Mouse (Mus musculus) ES-CJ7 (cell line): ENCODE data around the gene Plxnb1.
A peak's percentile ranks its signal among the peaks of the same experiment; 100 is the strongest.

Experiments used
- DNase-seq: peaks from one replicate; pipeline ENCODE4 v3.0.0; 2011; ENCODE audit warnings: low read depth, low spot score

Gene Plxnb1

DNA sequence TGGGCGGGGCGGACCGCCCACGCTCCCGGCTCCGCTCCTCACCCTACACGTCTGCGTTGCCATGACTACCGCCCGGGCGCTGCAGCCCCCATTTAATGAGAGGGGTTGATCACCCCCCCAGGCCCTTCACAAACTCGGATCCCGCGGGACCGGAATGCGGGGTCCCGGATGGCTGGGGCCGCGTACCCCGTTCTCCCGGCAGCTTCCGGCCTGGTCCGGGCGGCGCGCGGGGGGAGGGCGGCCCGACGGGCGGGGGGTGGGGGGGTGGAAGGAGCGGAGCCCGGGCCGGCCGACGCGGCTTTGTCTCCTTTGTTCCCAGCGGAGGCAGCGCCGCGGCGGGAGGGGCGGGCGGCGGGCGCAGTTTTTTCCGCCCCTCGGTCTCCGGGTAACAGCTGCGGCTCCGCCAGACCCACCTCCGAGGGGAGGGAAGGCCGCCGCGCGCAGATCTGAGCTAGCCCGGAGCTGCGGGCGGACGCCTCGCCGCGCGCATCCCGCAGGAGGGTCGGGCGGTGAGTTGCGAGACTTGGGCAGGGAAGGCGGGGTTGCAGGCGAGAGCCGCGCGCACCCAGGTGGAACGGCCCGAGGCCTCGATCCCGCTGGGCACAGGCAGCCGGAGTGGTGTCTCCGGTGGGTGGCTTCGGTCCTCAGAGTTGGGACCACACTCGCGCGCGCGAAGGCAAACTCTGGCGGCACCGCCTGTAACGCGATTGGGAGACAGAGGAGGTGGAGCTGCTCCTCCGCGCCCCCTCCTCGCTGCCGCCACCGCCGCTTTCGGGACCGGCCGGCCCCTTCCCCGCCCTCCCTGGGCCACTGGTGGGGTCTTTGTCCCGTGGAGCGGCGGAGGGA, at the start of gene Plxnb1:
Plxnb1 (plus strand) TSS at position 253 of the 846 bp plus-strand sequence.
- DNase-seq: peak; percentile 73

GRCm38 (mm10) chr9:109046306-109046705, 48.9 kb upstream of the Plxnb1 start:
- DNase-seq: peak; percentile 84

GRCm38 (mm10) chr9:109049316-109049715, 45.9 kb upstream of the Plxnb1 start:
- no peak for DNase-seq

DNA sequence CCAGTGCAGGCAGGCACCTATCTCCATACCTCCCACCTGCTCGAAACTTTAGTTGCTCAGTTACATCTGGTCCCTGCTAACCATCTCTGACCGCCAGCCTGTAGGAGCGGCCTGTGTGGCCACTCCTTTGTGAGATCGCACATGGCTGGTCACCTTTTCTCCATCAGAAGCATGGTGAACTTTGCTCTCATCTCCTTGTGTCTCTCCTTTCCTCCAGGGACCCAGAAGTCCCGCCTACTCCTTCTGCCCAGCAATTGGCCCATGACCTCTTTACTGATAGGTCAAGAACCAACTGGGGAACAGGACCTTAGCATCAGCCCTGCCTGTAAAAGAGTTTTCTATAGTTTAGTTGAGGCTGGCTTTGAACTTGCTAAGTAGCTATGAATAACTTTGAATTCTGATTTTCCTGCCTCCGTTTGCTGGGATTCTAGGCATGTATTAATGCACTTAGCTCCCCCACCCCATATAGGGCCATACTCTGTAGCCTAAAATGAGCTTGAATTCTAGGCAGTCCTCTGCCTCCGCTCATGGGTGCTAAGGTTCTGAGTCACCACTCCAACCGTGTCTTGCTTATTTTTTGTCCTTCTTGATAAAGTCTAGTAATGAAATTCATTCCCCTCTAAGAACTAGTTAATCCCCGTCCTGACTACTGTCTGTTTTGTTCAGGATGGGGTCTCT, 45.1 kb upstream of the Plxnb1 start:
- peak; percentile 56 for DNase-seq

DNA sequence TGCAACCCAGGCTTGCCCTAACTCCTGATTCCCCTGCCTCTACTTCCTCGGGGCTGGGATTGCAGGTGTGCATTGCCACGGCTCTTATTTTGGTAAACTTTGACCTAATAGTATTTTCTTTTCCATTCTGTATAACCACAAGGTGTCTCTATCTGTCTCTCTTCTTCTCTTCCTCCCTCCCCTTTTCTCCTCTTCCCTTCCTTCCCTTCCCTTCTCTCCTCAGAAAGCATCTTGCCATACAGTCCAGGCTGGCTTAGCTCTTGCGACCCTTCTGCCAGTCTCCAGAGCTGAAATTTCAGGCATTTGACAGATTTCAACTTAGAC, 44.6 kb upstream of the Plxnb1 start:
- no peak for DNase-seq

GRCm38 (mm10) chr9:109051011-109051501, 44.1 kb upstream of the Plxnb1 start:
- DNase-seq: no peak

DNA sequence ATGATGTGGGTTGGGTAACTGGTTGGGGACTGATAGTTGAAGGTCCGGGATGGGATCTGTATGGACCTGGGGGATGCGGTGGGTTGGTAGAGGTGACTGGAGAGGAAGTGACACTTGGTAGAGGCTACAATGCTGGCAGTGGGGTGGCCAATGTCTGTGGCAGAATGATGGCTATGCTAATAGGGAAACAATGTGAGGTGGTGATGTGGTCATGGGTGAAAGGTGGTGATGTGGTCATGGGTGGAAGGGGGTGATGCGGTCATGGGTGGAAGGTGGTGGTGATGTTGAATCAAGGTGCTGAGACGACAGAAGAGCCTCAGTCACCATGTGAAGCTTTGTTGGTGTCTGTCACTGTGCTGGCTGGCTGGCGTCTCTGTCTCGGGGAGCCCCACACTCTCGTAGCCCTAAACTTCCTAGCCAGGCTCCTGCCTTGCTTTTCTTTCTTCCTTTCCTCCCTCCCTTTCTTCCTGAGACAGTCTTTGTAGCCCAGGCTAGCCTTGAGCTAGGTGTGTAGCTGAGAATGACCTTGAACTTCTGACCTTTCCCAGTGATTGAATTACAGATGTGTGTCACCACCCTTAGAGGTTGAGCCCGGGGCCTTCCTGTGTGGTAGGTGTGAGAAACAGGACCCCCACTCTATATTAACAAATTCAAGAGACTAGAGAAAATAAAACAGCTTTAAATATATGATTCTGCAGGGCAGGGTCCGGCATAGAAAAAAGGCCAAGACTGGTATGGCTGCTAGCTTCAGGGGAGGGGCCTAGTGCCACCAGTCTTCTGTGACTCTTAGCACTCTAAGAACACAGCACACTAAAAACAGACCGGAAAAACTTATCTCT, 43.3 kb upstream of the Plxnb1 start:
- no peak for DNase-seq

DNA sequence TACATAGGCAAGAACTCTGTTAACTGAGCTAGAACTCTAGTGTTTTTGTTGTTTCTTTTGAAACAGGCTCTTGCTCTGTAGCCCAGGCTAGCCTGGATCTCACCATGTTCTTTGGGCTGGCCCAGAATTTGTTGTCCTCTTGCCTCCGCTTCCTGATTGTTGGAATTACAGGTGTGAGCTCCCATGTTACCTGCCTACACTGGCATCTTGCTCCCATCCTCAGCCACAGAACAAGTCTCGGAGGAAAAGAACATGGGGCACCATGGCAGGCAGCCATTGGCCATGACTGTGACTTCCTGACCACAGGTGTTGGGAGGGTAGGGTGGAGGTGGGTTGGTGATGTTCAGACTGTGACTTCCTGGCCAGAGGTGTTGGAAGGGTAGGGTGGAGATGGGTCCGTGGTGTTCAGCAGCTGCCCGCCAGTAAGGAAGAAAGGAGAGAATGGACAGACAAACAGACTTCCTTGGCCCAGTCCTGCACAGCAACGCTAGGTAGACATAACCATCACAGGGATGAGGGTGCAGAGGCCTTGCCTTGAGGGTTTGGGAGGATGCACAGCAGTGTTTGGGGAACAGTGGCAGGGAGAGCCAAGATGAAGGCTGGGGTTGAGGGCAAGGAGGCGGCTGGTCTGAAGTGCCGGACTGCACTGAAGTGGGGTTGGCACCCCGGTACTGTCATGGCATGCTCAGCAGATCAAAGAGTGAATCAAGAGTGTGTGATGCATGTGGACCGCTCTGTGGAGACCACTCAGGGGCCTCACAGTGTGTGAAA, 42.5 kb upstream of the Plxnb1 start:
- no peak for DNase-seq

GRCm38 (mm10) chr9:109053366-109053765, 41.8 kb upstream of the Plxnb1 start:
- no peak for DNase-seq

- DNase-seq: no peak
These were observed 41.3 kb upstream of the Plxnb1 start for GRCm38 (mm10) chr9:109053851-109054250.

- peak; percentile 49 for DNase-seq
These were observed 40.5 kb upstream of the Plxnb1 start for GRCm38 (mm10) chr9:109054712-109055111.

GRCm38 (mm10) chr9:109055271-109056030, 39.7 kb upstream of the Plxnb1 start:
- no peak for DNase-seq

DNA sequence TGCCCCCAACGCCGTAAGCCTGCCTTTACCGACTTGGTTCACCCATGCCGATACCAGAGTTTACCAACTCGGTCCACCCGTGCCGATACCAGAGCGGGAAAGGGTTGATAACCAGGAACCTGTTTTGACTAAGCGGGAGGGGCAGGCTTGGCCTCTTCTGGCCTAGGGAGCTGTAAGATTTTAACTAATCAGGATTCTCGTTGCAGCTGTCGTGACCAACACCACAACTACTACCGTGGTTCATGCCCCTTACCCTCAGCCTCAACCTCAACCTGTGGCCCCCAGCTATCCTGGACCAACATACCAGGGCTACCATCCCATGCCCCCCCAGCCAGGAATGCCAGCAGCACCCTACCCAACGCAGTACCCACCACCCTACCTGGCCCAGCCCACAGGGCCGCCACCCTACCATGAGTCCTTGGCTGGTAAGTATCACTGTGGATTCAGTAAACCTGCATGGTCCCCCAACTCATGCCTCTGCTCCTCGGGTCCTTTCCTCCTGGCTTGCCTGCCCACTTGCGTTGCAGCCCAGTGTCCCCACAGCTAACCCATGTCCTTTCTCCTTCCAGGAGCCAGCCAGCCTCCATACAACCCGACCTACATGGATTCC, 39.0 kb upstream of the Plxnb1 start:
- DNase-seq: no peak

GRCm38 (mm10) chr9:109056916-109057315, 38.3 kb upstream of the Plxnb1 start:
- no peak for DNase-seq

DNA sequence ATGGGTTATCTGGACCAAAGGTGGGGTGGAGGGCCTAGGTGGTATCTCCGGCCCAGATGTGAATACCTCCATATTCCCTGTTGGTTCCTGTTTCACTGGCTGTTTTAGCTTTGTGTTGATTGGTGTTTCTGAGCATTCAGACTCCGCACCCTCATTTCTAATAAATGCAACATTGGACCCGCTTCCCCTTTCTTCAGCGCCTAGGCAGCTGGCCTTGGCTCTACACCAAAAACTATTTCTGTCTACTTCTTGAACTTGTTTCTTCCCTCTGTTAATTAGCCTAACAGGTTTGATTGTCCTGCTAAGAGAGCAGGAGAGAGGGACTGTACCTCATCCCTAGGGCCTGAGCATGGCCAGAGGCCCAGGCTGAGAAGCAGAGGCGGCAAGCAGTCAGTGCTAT, 37.6 kb upstream of the Plxnb1 start:
- no peak for DNase-seq

DNA sequence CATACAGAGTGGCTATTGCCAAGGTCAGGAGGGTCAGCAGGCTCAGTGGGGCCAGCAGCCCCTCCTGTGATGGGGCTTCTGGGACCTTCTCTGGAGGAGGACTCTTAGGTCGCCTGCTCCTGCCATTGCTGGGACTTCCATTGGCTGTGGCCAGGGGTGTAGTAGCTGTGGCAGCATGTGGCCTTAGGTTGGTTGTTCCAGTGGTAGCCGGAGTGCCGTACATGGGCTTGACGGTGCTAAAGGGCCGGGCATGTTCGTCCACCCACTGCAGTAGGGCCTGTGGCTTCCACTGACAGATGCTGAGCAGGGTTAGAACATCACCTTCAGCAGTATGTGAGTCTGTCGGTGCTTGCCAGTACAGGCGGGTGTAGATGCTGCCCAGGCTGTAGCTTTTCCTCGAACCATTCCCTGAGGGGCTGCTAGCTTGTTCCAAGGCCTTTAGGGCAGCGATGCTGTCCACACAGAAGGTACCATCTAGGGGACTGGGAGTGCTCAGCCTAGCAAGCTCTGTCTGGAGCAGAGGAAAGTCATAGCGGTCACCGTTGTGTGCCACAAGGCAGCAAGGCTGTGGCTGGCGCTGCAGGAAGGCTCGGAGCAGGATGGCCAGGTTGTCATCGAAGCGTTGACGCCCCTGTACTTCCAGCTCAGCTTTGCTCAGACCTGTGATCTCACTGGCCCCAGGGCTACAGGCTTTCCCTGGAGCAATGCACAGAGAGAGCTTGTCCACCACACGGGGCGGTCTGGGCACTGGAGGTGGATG, 37.0 kb upstream of the Plxnb1 start:
- no peak for DNase-seq

- DNase-seq: peak; percentile 89
These were observed 35.9 kb upstream of the Plxnb1 start, which contains the start of gene Trex1 for GRCm38 (mm10) chr9:109059136-109059903. TSS of gene Trex1 (minus strand) at chr9:109059734.

GRCm38 (mm10) chr9:109060184-109060897, 34.8 kb upstream of the Plxnb1 start:
- no peak for DNase-seq
